Mouse (Mus musculus) bone marrow macrophage, adult 2 months (primary cell): ENCODE measurements around the gene Son.

Experiments used
- CTCF ChIP-seq: IDR thresholded peaks from 2 replicates; pipeline ENCODE4 v1.5.1; 2012; ENCODE audit warnings: low read depth, mild to moderate bottlenecking, low read length, moderate library complexity
- POLR2A ChIP-seq: IDR thresholded peaks from 2 replicates; pipeline ENCODE4 v1.6.1; 2012; ENCODE audit warnings: mild to moderate bottlenecking, low read depth, low read length, borderline replicate concordance

- TF ChIP-seq CTCF (no peak), POLR2A (no peak)
Observed at GRCm38 (mm10) chr16:91633641-91634040, 13.7 kb upstream of the Son start.
